Mouse (Mus musculus) testis, postnatal 10 days (tissue): ENCODE measurements around the gene Josd1.

Source experiments
- DNase-seq: peaks from one replicate; pipeline ENCODE4 v3.0.0; 2021; ENCODE audit warnings: low spot score

Josd1 gene

DNA sequence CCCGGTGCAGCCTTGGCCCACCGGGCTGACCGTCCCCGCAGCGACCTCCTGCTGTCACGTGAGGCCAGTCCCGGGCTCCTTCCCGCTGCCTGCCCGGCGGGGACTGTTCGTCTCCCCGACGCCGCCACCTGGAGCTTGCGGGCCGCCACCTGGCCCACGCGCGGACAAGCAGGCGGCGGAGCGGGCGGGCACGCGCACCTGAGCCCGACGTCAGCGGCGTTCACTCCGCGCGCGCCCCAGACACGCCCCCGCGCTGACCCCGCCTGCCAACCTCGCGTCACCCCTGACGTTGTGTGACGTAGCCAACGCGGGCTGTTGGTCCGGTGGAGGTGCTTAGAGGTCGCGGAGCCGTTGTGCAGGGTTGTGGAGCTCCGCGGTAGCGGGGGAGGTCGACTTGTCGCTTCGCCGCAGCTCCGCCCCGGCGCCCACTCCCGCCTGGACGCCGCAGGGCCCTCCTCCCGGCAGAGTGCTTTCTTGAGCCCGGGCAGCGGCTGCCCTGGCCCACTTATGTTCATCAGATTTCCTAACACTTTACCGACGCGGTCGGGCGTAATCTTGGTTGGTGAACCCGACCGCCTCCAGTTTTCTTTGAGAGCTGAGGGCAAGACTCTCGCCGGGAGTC, at the start of gene Josd1:
TSS of gene Josd1 (minus strand) at position 274 of the 622 bp plus-strand sequence.
- DNase-seq = peak; percentile 97

DNA sequence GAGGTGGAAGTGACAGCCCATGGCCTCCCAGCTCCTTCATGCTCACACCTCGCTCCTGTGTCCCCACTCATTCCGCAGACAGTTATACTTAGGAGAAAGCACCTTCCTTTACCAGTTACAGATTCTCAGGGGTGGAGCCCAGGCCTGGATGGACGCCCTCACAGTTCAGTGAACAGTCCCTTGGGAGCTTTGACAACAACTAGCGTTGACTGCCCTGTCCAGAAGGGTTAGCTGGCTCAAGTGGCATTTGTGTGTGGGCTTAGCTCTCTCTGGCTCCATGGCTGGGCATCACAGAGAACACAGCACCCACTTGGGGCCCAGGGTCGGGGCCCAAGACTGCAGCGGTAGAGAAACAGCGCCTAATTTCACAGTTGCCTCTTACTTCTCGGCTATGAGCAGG, 46.6 kb upstream of the Josd1 start:
- DNase-seq = no peak

DNA sequence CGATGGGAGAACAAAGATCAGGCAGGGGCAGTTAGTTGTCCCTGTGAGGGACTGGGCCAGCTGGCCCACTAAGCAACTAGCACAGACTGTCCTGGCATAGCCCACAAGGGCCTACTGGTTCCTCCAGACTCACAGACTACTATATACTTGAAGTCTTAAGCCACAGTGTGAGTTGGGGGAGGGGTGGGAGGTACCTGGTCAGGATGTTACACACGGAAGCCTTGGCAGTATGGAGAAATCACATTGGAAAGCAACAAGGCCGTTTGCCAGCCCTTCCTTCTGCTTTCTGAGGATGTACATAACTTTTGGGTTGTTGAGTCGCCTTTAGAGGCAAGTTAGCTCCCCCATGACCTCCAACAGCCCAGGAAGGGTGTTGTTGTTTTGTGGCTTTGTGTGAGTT, 45.9 kb upstream of the Josd1 start:
- DNase-seq = no peak

DNA sequence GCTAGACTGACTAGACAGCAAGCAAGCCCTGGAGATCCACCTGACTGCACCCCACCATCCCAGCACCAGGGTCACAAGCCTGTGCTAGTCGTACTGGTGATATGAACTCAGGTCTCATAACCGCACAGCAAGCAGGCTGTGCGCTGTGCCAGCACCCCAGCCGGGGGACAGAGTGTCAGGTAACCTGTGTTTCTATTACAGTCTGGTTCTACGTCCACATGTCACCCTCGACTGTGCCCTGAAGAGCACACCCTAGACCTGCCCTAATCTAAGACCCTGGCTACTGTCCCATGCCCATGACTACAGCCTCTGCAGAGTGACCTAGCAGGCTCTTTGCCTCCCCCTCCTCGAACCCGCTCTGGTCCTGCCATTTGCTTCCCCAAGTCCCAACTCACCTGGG, 45.5 kb upstream of the Josd1 start:
- no peak for DNase-seq

DNA sequence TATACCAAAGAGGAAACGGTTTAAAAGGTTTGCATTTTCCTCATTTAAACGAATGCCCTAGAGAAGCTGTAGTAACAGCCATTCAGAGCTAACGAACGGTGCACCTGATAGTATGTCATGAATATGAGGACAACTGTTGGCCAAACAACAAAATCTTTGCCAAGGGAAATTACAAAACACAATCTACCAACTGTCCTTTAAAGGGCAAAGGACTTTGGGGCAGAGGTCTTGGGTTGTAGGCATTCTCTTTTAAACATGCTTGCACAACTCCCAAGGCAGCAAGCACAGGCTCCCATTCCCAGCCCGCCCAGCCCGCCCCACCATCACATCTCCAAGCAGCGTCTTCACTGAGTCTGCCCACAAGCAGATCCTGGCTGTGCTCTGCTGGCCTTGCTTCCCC, 43.8 kb upstream of the Josd1 start:
- DNase-seq = no peak

DNA sequence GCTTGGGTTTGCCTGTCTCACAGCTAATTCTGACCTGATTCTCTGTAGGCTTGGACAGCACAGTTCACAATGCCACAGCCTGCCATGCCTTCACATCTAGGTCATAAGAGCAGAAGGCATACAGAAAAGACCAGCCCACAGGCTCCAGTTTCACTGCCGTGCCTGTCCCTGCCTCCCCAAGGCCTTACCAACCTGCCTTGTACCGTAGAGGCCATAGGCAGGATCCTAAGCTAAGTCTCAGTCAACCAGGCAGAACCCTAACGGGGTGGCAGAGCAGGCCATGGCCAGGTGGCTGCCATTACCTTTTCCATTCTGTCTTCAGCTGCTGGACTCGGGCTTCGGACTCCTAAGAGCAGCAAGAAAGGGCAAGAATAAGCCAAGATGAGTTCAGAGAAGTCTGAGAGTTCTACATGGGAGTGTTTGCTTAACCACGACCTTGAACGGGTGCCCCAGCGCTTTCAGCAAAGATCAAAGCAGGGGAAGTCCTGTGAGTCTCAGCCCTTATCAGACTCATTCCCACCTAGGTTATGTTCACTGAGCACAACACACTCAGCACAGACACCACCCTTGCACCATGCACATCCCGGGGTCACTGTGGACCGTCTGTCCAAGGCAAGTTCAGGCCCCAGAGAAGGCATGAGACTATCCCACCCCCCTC, 41.1 kb upstream of the Josd1 start:
- no peak for DNase-seq

DNA sequence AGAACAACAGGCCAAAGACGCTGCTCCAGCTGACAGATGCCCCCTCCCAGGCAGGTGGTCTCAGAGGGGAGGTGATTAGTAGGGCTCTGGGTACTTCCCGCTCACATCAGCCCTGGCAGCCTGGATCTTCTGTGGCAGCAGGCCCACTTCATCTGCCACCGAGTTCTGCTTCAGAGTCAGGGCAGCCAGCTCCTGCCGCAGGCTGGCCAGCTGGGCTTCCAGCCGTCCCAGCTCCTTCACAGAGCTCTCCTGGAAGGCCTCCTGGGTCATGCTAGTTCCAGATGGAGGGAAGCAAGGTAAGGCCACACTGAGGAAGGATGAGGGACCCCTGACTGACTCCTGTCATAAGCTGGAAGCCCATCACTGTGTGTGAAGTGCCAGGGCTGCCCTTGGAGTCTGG, 40.6 kb upstream of the Josd1 start:
- DNase-seq = no peak

DNA sequence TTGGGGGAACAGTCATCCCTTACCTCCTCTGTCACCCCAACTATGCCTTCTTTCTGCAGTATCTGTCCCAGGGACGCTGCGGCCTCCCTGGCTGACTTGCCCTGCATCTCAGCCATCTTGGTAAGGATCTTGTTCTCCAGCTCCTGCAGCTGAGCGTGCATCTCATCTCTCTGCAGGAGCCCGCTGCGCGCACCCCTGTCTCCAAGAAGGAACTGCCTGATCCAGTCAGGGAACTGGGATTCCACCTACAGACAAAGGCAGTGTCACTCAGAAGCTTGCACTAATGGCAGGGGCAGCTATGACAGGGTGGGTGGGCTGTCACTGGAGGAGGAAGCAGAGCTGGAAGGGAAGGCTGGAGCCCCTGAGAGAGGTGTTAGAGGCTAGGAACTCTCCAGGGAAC, 40.1 kb upstream of the Josd1 start:
- no peak for DNase-seq

DNA sequence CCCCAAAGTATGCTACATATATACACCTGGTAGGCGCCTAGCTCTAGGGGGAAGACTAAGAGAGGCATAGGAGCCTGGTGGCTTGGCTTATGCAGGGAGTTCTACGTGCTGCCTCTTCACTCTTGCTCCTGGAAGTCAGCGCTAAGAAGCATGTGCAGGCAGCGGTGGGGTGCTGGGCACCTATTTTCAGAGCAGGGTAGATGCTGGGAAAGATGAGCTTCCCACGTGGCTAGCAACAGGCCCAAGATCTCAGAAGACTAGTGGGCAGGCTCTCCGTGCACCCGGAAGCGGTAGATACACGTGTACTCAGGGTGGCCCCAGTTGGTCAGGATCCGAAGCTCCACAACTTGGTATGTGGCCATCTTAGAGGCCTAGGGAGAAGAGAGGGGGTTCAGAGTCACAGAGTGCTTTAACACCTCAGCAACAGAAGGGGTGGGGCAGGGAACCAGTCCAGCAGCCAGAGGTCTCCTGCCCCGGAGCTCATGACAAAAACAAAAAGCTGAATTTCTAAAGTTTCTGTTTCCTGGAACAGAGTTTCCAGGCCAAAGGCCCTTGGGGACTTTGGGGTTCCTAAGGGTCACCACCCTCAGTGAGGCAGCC, 37.6 kb upstream of the Josd1 start:
- DNase-seq = no peak

DNA sequence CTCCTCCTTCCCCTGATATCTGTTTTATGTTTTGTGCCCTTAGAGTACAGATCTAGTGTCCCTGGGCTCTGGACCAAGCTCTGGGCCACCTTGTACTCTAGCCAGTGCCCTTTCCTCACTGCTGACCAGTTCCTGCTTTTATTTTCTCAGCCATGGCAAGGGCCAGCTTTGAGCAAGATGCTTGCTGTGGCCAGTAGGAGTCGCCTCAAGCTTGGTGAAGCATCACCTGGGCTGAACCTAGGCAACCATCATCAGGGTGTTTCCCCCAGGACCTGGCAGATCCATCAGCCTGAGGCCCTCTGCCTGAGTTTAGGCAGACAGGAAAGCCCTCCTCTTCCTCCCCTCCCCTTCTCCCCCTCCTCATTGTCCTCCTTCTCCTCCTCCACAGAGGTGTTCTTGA, 35.7 kb upstream of the Josd1 start:
- peak; percentile 62 for DNase-seq

DNA sequence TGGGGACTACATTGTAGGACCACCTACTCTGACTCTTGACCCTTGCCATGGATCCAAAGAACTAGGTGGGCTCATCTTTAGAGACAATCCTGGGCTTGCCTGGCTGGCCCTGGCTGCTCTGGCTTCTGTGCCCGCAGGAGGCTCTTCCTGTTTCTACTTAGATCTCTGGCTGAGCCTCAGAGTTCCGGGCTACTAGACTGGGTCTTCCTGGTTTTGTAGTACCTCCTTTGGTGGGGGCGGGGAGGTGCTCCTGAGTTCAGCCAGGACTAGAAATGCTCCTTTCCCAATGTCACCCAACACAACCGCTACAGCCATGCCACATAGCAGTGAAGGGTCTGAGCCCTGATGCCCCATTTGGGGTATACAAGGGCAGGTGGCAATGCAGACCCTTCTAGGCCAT, 33.1 kb upstream of the Josd1 start:
- no peak for DNase-seq

DNA sequence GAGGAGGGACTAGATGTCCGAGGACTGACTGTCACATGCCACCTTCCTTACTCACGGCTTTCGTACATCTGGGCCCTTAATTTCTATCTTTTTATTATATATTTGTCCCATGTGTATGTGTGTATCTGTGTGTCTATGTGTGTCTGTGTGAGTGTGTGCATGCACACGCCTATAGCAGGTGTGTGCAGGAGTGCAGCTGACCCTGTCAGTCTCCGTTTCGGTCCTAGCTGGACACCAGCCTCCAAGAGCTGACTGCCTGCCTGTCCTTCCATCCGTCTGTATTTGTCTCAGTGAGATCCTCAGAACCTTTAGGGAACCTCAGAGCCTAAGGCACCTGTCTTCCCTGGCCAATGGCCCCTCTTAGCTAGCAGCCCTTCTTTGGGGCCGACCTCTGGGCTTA, 32.5 kb upstream of the Josd1 start:
- no peak for DNase-seq

DNA sequence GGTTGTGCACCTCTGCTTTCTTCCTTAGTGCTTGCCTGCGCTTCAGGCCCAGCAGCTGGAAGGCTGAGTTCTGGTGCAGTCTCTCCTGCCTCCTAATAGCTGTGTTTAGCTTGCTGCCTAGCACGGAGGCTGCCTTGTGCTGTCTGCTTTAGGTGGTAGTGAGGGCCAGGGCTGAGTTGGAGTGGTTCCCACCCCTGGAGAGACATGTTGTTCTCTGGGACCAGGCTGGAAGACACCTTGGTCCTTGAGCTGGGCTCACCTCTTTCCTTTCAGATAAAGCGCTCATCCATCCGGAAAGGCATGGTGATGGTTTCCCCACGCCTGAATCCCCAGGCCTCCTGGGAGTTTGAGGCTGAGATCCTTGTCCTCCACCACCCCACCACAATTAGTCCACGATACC, 29.0 kb upstream of the Josd1 start:
- DNase-seq = no peak

DNA sequence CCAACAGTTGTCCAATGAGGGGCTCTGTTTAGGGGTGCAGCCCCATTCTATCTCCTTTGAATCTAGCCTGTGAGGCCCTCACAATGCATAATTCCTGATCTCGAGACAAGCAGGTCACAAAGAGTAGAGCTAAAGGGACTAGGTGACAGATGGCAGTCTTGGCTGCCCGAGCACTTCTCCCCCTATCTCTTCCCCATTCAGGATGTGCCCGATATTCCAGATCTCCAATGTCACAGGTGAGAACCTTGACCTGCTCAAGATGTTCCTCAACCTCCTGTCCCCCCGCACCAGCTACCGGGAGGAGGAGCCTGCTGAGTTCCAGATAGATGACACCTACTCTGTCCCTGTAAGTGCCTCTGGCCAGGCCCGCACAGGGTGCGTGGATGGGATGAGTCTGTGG, 27.9 kb upstream of the Josd1 start:
- no peak for DNase-seq

DNA sequence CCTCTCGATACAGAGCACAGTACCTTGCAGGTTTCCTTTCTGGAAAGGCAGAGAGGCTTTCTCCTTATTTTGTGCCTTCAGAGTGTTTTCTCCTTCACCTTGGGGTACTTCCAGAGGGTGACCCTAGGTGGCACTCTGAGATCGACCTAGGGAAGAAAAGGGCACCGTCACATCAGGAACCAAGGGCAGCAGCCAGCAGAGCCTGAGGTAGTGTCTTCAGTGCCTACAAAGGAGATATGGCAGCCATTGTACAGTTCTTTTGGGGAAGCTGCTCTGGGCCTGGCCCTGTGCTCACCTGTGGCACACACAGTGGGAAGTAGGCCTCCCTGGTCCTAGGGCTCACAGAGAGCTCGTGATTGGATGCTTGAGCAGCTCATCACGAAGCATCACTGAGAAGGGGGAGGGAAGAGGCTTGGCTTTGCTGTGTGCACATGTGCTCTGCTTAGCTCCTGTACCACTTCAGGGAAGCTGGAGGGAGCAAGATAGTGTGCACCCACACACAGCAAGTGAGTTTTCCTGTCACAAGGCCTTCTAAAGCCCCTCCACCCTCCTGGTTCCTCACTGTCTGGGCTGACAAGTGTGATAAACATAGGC, 20.6 kb upstream of the Josd1 start:
- DNase-seq = no peak

DNA sequence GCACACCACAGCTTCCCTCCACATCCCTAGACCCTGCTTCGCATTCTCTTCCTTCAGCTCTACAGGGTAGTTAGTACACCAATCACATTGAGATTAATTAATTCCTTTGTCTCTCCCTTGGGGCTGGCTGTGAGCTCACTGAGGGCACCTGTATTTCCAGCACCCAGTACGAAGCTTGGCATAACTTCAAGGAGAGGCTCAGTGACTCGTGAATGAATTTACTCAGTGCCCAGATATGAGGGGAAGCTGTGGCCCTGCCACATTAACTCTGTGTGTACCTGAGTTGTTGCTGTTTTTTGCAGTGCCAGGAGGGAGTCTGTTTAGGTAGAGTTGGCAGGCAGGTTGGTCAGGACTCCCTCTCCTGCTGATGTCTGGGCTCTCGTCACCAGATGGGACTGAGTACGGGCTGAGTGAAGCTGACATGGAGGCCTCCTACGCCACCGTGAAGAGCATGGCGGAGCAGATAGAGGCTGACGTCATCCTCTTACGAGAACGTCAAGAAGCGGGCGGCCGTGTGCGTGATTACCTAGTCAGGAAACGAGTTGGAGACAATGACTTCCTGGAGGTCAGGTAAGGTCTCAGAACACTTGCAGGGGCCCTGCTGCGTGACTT, 19.0 kb upstream of the Josd1 start:
- DNase-seq = no peak

DNA sequence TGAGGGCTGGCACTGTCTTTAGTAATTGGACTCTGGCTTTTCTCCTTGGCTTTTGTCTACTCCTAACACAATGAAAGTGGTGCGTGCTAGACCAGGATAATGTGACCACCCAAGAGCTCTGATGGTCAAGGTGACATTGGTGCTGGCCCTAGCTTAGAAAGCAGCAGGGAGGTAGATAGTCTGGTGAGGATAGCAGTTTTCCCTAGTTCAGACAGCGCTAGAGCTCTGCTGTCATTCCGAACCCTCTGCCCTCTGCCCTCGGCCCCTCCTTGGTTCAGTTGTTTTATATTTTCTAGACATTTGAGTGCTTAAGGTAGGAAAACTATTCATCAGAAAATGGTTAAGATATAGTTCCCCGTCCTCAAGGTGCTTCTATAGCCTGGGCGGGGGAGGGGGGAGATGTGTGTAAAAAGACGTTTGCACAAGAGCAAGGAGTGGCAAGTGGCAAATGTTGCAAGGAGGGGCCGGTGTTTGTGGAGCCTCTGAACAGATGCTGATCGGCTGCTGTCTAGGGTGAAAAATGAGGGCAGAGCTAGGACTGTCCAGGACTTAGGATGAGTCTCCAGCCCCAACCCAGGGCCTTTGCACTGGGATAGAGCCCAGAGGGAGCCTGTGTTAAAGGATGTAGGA, 10.0 kb upstream of the Josd1 start:
- DNase-seq = no peak

DNA sequence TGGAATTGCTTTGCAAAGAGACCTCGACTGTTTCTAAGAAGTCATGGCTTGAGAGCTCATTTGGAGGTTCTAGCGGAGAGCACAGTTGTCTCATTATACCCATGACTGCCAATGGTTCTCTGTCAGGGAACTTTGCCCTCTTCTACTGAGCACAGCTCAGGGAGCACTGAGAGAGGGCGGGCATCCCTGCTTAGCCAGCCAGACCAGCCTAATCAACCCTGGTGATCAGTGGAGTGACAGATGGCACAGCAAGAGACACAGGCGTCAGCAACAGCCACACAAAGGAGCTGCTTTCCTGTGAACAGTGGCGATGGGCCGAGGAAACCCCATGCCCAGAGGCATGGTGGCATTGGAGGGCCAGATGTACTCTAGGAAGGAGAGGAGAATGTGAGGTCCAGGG, 9.3 kb upstream of the Josd1 start:
- no peak for DNase-seq

DNA sequence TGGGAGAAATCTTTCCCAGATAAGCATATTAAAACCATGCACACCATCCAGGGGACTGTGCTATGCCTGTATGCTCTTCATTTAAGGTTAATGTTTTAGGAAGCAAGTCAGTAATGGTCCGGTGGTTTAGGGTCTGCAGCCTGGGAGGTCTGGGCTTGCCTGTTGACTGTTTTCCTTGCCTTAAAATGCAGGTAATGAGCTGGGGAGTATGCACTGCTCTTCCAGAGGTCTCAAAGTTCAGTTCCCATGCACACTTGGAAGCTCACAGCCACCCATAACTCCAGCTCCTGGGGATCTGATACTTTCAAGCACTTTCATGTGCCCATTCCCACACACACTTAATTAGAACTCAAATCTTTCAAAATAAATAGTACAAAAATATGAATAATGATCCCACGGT, 8.8 kb upstream of the Josd1 start:
- DNase-seq = no peak

DNA sequence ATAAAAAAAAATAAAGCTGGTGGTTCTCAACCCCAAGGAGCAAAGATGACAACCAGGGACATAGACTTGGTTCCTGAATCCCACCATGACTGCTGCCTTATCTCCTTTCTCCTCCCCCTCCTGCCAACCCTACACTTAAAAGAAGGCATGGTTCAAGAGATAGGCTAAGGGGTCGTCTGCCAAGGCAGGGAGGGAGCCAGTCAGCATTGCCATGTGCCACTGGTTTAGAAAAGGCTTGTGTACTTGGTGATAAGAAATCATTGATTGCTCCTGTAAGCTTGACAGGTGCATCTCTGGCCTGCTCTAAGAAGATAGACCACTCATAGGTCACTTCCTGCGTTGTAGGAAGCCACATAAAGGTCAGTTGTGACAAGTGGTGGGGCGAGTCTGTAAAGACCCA, 7.8 kb upstream of the Josd1 start:
- DNase-seq = no peak

DNA sequence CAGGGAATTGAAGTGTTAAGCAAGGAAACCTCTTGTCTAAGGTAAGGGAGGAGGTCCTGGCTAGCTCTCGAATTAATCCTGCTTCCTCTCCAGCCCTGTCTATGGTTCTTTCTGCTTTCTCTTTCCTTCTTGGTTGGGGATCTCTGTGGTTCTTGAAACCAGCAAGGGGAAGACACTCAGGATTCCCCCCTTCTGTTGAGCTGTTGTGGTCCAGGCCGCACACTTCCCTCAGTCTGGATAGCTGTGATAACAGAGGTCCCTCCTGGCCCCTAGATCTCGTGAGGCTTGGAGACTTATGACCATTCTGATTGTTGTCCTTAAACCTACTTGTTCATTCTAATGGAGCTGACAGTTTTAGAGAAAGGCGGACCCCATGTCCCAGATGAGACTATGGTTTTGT, 6.8 kb upstream of the Josd1 start:
- no peak for DNase-seq

DNA sequence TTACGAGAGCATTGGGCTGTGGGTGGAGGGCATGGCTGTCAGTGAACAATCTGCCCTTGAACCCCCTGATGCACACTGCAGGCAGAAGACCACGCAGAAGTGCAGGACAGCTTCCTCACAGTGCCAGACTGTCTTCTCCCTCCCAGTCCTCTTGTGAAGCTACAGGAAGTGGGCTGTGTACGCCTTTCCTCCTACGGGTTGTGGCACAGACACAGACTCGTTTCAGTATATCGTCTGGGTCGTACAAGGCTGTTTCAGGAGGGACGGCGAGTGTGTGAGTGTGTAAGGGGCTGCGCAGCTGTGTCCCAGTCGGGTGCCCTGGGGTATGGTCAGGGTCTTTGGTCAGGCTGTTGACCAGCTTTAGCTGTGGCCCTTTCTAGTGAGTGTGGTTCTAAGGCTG, 6.0 kb upstream of the Josd1 start:
- DNase-seq = no peak

DNA sequence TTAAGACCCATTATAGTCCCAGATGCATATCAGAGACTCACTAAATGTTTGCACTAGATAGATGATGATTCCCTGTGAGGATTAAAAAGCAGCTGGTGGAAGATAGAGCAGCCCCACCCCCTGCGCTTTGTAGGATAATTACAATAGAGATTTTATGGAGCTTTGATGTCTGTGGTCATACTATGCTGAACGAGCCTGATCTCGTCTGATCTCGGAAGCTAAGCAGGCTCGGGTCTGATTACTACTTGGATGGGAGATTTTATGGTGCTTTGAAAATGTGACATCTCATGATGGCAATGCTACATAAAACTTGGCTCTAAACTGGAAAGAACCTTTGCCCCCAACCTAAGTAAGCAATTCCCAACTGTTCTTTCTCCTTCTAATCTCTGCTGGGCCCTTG, 4.6 kb upstream of the Josd1 start:
- no peak for DNase-seq
